Mouse (Mus musculus): ENCODE measurements around the gene Elp4.
A peak's percentile ranks its signal among the peaks of the same experiment; 100 is the strongest.

Elp4 gene

GRCm38 (mm10) chr2:105698631-105699030, 205.7 kb downstream of the Elp4 start:
- H3K4me1 ChIP-seq (replicated peaks; ENCODE audit: low read depth, low read length), result peaks cover 26% of the 10 kb centered on the region
- H3K36me3 ChIP-seq (ENCODE audit: insufficient read depth, low read length), result peaks cover 63% of the 10 kb centered on the region
- H3K27me3 ChIP-seq (ENCODE audit: insufficient read depth, low read length), result no peaks in the 10 kb centered on the region
- H3K9me3 ChIP-seq (ENCODE audit: low read length), result no peaks in the 10 kb centered on the region
- no peak for TF ChIP-seq NANOG (IDR thresholded peaks at IDR 0.05; ENCODE audit: borderline replicate concordance, low read length)
- no peak for TF ChIP-seq CTCF (conservative IDR thresholded peaks at IDR 0.05; ENCODE audit: low read length)
- TF ChIP-seq POU5F1 (IDR thresholded peaks at IDR 0.05; ENCODE audit: borderline replicate concordance, low read length), result no peak
- no peak overlapping the region for H3K4me3 ChIP-seq (replicated peaks; ENCODE audit: low read length)

GRCm38 (mm10) chr2:105697741-105698140, 206.6 kb downstream of the Elp4 start:
- H3K4me1 ChIP-seq (replicated peaks; ENCODE audit: low read depth, low read length), result peaks cover 35% of the 10 kb centered on the region
- no peaks in the 10 kb centered on the region for H3K9me3 ChIP-seq (ENCODE audit: low read length)
- H3K27me3 ChIP-seq (ENCODE audit: insufficient read depth, low read length), result no peaks in the 10 kb centered on the region
- H3K4me3 ChIP-seq (replicated peaks; ENCODE audit: low read length), result no peak overlapping the region
- H3K36me3 ChIP-seq (ENCODE audit: insufficient read depth, low read length), result peaks cover 71% of the 10 kb centered on the region
- no peak for TF ChIP-seq NANOG (IDR thresholded peaks at IDR 0.05; ENCODE audit: borderline replicate concordance, low read length)
- no peak for TF ChIP-seq CTCF (conservative IDR thresholded peaks at IDR 0.05; ENCODE audit: low read length)

DNA sequence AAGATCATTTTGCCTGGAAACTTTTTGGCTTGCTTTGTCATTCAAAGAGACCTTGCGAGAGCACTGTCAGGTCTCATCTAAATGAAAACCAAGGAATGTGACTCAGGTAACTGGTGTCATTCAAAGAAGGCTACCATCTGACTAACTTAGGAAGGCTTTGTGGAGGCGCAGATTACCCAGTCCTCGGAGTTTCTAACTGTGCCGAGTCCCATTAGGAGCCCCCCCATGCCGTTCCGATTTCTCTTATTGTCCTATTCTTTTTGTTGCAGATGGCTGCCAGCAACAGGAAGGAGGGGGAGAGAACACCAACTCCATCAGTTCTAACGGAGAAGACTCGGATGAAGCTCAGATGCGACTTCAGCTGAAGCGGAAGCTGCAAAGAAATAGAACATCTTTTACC, 213.1 kb downstream of the Elp4 start:
- H3K27me3 ChIP-seq (ENCODE audit: insufficient read depth, low read length), result peaks cover 9% of the 10 kb centered on the region; the same call in 1 of the 2 replicates
- H3K4me3 ChIP-seq (replicated peaks; ENCODE audit: low read length), result peak overlapping the region; percentile 27; the same call in 1 of the 2 replicates
- H3K9me3 ChIP-seq (ENCODE audit: low read length), result no peaks in the 10 kb centered on the region
- peak; percentile 65 for TF ChIP-seq POU5F1 (IDR thresholded peaks at IDR 0.05; ENCODE audit: borderline replicate concordance, low read length)
- TF ChIP-seq CTCF (conservative IDR thresholded peaks at IDR 0.05; ENCODE audit: low read length), result no peak
- TF ChIP-seq NANOG (IDR thresholded peaks at IDR 0.05; ENCODE audit: borderline replicate concordance, low read length), result peak; percentile 63
- peaks cover 92% of the 10 kb centered on the region for H3K4me1 ChIP-seq (replicated peaks; ENCODE audit: low read depth, low read length)
- H3K36me3 ChIP-seq (ENCODE audit: insufficient read depth, low read length), result peaks cover 42% of the 10 kb centered on the region

DNA sequence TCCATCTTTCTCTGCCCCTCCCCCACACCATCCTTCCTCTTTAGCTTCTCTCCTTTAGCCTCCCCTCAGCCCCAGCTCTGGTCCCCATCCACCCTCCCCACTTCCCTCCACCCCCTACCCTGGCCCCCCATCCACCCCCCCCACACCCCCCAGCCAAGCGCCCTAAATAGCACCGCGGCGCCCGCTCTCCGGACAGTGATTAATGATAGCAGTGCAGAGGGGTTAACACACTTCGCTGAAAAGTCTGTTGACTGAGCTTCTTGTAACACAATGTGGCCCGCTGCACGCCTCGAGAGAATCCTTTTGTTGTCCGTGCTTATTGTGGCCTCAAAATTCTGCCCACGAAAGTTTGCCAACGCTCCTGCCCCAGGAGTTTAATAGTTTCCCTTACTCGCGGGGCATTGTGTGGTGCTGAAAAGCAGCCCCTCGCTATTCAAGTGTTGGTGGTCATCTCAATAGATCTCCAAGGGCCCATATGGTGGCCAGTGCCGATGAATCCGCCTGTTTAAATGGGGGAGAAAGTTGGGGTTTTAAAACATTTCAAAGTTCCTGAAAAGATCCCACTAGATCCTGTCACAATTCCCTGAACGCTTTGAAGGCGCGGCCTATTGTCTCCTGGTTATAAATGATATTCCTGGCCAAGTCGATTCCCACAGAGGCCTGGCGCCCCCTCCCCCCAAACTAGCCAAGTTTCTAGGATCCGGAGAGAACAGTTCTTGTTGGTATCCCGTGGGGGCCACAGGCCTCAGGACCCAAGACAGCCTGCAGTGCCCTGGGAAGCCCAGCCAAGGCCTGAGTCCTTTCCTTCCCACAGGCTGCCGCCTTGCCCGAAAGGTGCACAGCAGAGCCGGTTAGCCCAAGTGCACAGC, 214.4 kb downstream of the Elp4 start:
- TF ChIP-seq POU5F1 (IDR thresholded peaks at IDR 0.05; ENCODE audit: borderline replicate concordance, low read length) (no peak), NANOG (IDR thresholded peaks at IDR 0.05; ENCODE audit: borderline replicate concordance, low read length) (no peak), CTCF (conservative IDR thresholded peaks at IDR 0.05; ENCODE audit: low read length) (no peak)
- Histone ChIP-seq H3K27me3 (ENCODE audit: insufficient read depth, low read length) (peaks cover 20% of the 10 kb centered on the region), H3K4me1 (replicated peaks; ENCODE audit: low read depth, low read length) (peaks cover 97% of the 10 kb centered on the region), H3K36me3 (ENCODE audit: insufficient read depth, low read length) (peaks cover 42% of the 10 kb centered on the region), H3K9me3 (ENCODE audit: low read length) (no peaks in the 10 kb centered on the region), H3K4me3 (replicated peaks; ENCODE audit: low read length) (peak overlapping the region; percentile 49)

- H3K9me3 ChIP-seq (ENCODE audit: low read length), result no peaks in the 10 kb centered on the region
- peak overlapping the region; percentile 49 for H3K4me3 ChIP-seq (replicated peaks; ENCODE audit: low read length)
- peaks cover 24% of the 10 kb centered on the region for H3K27me3 ChIP-seq (ENCODE audit: insufficient read depth, low read length)
- H3K4me1 ChIP-seq (replicated peaks; ENCODE audit: low read depth, low read length), result peaks cover 95% of the 10 kb centered on the region
- H3K36me3 ChIP-seq (ENCODE audit: insufficient read depth, low read length), result peaks cover 41% of the 10 kb centered on the region
- TF ChIP-seq POU5F1 (IDR thresholded peaks at IDR 0.05; ENCODE audit: borderline replicate concordance, low read length) (no peak), CTCF (conservative IDR thresholded peaks at IDR 0.05; ENCODE audit: low read length) (no peak), NANOG (IDR thresholded peaks at IDR 0.05; ENCODE audit: borderline replicate concordance, low read length) (no peak)
Observed at GRCm38 (mm10) chr2:105689304-105689770, 215.0 kb downstream of the Elp4 start.

DNA sequence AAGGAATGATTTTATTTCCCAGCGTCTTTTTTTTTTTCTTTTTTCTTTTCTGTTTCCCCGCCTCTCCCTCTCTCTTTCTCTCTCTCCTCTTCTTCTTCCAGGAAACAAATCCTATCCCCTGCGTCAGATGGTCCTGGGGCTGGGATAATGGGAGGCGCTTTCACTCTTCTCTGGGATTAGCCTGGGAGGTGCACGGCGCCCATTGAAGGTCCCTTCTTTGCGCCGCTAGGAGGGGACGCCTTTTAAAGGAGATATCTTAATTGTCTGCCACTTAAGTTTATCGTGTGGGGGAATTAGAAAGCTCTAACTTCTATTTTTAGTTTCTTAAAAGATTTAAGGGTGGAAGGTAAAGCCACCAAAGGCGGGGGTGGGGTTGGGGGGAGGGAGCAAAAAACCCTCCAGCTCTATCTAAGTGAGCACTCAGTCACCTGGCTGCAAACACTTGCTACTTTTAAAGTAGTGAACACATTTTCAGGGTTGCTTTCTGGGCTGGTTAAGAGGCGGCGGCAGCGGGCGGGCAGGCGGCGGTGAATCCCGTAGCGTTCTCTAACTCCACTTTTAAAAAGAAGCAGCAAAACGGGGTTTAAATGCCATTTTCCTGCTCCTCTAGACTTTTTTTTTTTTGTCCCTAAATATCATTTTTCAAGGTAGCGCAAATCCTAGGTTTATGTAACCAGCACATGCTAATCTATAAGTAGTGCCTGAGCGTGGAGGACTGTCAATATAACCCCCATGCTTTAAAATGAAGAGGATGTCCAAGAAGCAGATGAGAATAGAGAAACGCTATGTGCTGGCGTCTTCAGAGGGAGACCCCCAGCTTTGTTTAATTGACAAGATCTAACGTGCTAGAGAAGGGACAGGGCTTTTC, 215.7 kb downstream of the Elp4 start:
- Histone ChIP-seq H3K4me3 (replicated peaks; ENCODE audit: low read length) (peak overlapping the region; percentile 49), H3K4me1 (replicated peaks; ENCODE audit: low read depth, low read length) (peaks cover 93% of the 10 kb centered on the region), H3K9me3 (ENCODE audit: low read length) (no peaks in the 10 kb centered on the region), H3K36me3 (ENCODE audit: insufficient read depth, low read length) (peaks cover 36% of the 10 kb centered on the region), H3K27me3 (ENCODE audit: insufficient read depth, low read length) (peaks cover 24% of the 10 kb centered on the region)
- no peak for TF ChIP-seq NANOG (IDR thresholded peaks at IDR 0.05; ENCODE audit: borderline replicate concordance, low read length)
- TF ChIP-seq CTCF (conservative IDR thresholded peaks at IDR 0.05; ENCODE audit: low read length), result no peak
- no peak for TF ChIP-seq POU5F1 (IDR thresholded peaks at IDR 0.05; ENCODE audit: borderline replicate concordance, low read length)

DNA sequence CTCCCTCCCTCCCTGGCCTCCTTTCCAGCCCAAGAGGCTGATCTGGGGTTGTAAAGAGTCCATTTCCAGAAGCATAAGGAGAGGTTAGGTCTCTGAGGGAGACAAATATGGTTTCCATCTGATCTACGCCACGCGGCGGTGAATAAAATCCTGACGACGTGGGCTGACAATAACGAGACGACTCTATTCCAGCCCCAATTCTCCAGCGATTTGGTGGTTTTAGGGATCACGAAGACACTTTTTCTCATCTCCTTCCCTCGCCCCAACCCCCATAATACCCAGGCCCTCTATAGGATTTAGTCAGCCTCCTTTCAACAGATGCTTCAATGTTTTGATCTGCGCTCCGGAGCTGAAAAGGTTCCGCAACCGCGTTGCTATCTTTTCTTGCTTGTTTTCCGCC, 216.4 kb downstream of the Elp4 start:
- peaks cover 91% of the 10 kb centered on the region for H3K4me1 ChIP-seq (replicated peaks; ENCODE audit: low read depth, low read length)
- peak overlapping the region; percentile 49 for H3K4me3 ChIP-seq (replicated peaks; ENCODE audit: low read length)
- TF ChIP-seq NANOG (IDR thresholded peaks at IDR 0.05; ENCODE audit: borderline replicate concordance, low read length) (no peak), CTCF (conservative IDR thresholded peaks at IDR 0.05; ENCODE audit: low read length) (no peak), POU5F1 (IDR thresholded peaks at IDR 0.05; ENCODE audit: borderline replicate concordance, low read length) (no peak)
- peaks cover 30% of the 10 kb centered on the region for H3K36me3 ChIP-seq (ENCODE audit: insufficient read depth, low read length)
- no peaks in the 10 kb centered on the region for H3K9me3 ChIP-seq (ENCODE audit: low read length)
- peaks cover 27% of the 10 kb centered on the region for H3K27me3 ChIP-seq (ENCODE audit: insufficient read depth, low read length)

All from E14TG2a.4 (cell line).